Mouse (Mus musculus) Muller cell, postnatal 12 days (primary cell): ENCODE measurements around the gene Dot1l.

Experiments
- DNase-seq: peaks from one replicate; pipeline ENCODE4 v3.0.0-alpha.2; 2015; ENCODE audit errors: inconsistent ontology term

Dot1l gene

GRCm38 (mm10) chr10:80758651-80759050, 3.6 kb downstream of the Dot1l start:
- DNase-seq, result peak; percentile 72

- no peak for DNase-seq
These were observed 5.9 kb downstream of the Dot1l start for GRCm38 (mm10) chr10:80760596-80761524.

- no peak for DNase-seq
These were observed 6.8 kb downstream of the Dot1l start for GRCm38 (mm10) chr10:80761821-80762220.

- no peak for DNase-seq
These were observed 8.5 kb downstream of the Dot1l start for GRCm38 (mm10) chr10:80763502-80763901.

- no peak for DNase-seq
These were observed 10.7 kb downstream of the Dot1l start for GRCm38 (mm10) chr10:80765746-80766145.

- DNase-seq, result no peak
These were observed 11.3 kb downstream of the Dot1l start for GRCm38 (mm10) chr10:80766161-80766815.

GRCm38 (mm10) chr10:80768365-80768764, 13.4 kb downstream of the Dot1l start:
- no peak for DNase-seq

GRCm38 (mm10) chr10:80773816-80774215, 18.8 kb downstream of the Dot1l start:
- DNase-seq, result no peak

- DNase-seq, result peak; percentile 80
These were observed 19.5 kb downstream of the Dot1l start for GRCm38 (mm10) chr10:80774549-80774948.

- no peak for DNase-seq
These were observed 20.0 kb downstream of the Dot1l start for GRCm38 (mm10) chr10:80774981-80775380.

GRCm38 (mm10) chr10:80775731-80776130, 20.7 kb downstream of the Dot1l start:
- DNase-seq, result no peak

GRCm38 (mm10) chr10:80776358-80776869, 21.4 kb downstream of the Dot1l start:
- DNase-seq, result peak; percentile 54

GRCm38 (mm10) chr10:80777123-80777522, 22.1 kb downstream of the Dot1l start:
- peak; percentile 50 for DNase-seq

- no peak for DNase-seq
These were observed 24.6 kb downstream of the Dot1l start for GRCm38 (mm10) chr10:80779565-80779964.

- no peak for DNase-seq
These were observed 29.3 kb downstream of the Dot1l start for GRCm38 (mm10) chr10:80784302-80784701.

GRCm38 (mm10) chr10:80784871-80785270, 29.9 kb downstream of the Dot1l start:
- no peak for DNase-seq

GRCm38 (mm10) chr10:80785963-80786362, 31.0 kb downstream of the Dot1l start:
- no peak for DNase-seq

- DNase-seq, result no peak
These were observed 32.5 kb downstream of the Dot1l start for GRCm38 (mm10) chr10:80787517-80787916.

GRCm38 (mm10) chr10:80790761-80791404, 35.9 kb downstream of the Dot1l start:
- DNase-seq, result no peak

GRCm38 (mm10) chr10:80791476-80792174, 36.6 kb downstream of the Dot1l start:
- no peak for DNase-seq
